Mouse (Mus musculus): ENCODE results near the gene Sdhaf4. TPM values are rescaled to one million over a fixed set of nuclear protein-coding genes. Genes with fewer than 3 reads are reported as not detected.

Gene Sdhaf4
- total and polyA plus RNA-seq, 3 experiments, result 20.9 to 79.6 (median 40.7) TPM

GRCm38 (mm10) chr1:23998120-23998810, 7.2 kb downstream of the Sdhaf4 start:
- Histone ChIP-seq H3K4me3 (replicated peaks in 1 of 3; ENCODE audit: low read depth in 2 of 3, low read length in 2 of 3, poor library complexity in 1 of 3) (no peak overlapping the region), H3K4me1 (ENCODE audit: control insufficient read depth in 1 of 2, insufficient read depth in 2 of 2) (peaks cover 0 to 8% of the 10 kb centered on the region in 2 experiments; a peak in 2 of 4 replicates), H3K9ac (ENCODE audit: insufficient read depth, low read depth) (no peak overlapping the region), H3K27ac (ENCODE audit: insufficient read depth, low read depth) (no peak overlapping the region), H3K27me3 (replicated peaks) (no peaks in the 10 kb centered on the region), H3K36me3 (replicated peaks in 1 of 2; ENCODE audit: control insufficient read depth in 1 of 2, insufficient read depth in 1 of 2, low read length in 1 of 2) (peaks cover 38 to 76% of the 10 kb centered on the region in 2 experiments), H3K9me3 (replicated peaks; ENCODE audit: low read length) (no peaks in the 10 kb centered on the region), H3K79me2 (replicated peaks; ENCODE audit: control insufficient read depth, extremely low read depth, insufficient read depth, poor library complexity, severe bottlenecking) (no peaks in the 10 kb centered on the region), H3K4me2 (ENCODE audit: insufficient read depth, low read depth, poor library complexity, severe bottlenecking) (no peak overlapping the region)
- DNase-seq (ENCODE audit: extremely low read depth), result no peak
- in situ Hi-C loops (cut with MboI; ENCODE audit: low pct_ligation_motif_present, low pct_unique_long_range_greater_than_20kb, low sequenced_read_pairs) (no loop called here), dilution Hi-C loops (cut with MboI; ENCODE audit: extremely low pct_ligation_motif_present, extremely low pct_unique_long_range_greater_than_20kb, low sequenced_read_pairs) (no loop called here)
- TF ChIP-seq HCFC1 (IDR thresholded peaks at IDR 0.05; ENCODE audit: low read depth, low read length) (no peak), E2F4 (IDR thresholded peaks at IDR 0.05; ENCODE audit: insufficient replicate concordance, low read depth, low read length) (no peak), NRF1 (IDR thresholded peaks at IDR 0.05; ENCODE audit: low read depth, low read length) (no peak), BHLHE40 (IDR thresholded peaks at IDR 0.05; ENCODE audit: low read depth, low read length) (no peak), POLR2AphosphoS2 (IDR thresholded peaks at IDR 0.05; ENCODE audit: low read depth, low read length) (no peak), ZMIZ1 (IDR thresholded peaks at IDR 0.05; ENCODE audit: low read depth, low read length) (no peak), CTCF (conservative IDR thresholded peaks at IDR 0.05 in 1 of 2, IDR thresholded peaks at IDR 0.05 in 1 of 2; ENCODE audit: low read depth in 2 of 2, low read length in 2 of 2) (no peak), MXI1 (IDR thresholded peaks at IDR 0.05; ENCODE audit: low read depth, low read length) (no peak), IRF4 (IDR thresholded peaks at IDR 0.05; ENCODE audit: low read depth, low read length) (no peak), MEF2A (IDR thresholded peaks at IDR 0.05; ENCODE audit: borderline replicate concordance, low read depth, low read length) (no peak), ZC3H11A (IDR thresholded peaks at IDR 0.05; ENCODE audit: low read depth, low read length) (no peak), JUN (IDR thresholded peaks at IDR 0.05; ENCODE audit: insufficient read depth, low read depth, low read length) (no peak), GABPA (IDR thresholded peaks at IDR 0.05; ENCODE audit: insufficient replicate concordance, low read depth, low read length) (no peak), SIN3A (IDR thresholded peaks at IDR 0.05; ENCODE audit: low read length) (no peak), MAX (IDR thresholded peaks at IDR 0.05; ENCODE audit: low read length) (no peak), POLR2A (IDR thresholded peaks at IDR 0.05; ENCODE audit: low read depth, low read length) (no peak), CHD1 (IDR thresholded peaks at IDR 0.05; ENCODE audit: low read depth, low read length) (no peak)

DNA sequence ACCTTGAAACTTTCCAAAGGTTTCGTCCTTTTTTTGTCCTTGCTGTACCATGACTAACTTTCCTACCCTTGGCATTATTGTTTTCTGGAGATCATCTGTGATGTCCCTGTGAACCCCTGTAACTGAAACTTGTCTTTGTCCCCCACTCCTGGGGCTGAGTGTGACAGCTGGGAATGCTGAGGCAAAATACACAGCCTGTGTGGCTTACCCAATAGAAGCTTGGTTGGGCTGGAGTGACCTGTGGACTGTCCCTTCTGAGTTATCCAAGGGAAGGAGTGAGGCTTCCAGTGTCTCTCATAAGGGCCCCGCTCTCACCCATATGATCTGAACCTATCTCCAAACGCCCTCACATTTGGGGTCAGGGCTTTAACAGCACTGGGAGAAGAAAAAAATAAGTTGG, 8.0 kb downstream of the Sdhaf4 start:
- Histone ChIP-seq H3K9ac (ENCODE audit: insufficient read depth, low read depth) (no peak overlapping the region), H3K9me3 (replicated peaks; ENCODE audit: low read length) (no peaks in the 10 kb centered on the region), H3K36me3 (replicated peaks in 1 of 2; ENCODE audit: control insufficient read depth in 1 of 2, insufficient read depth in 1 of 2, low read length in 1 of 2) (peaks cover 35 to 69% of the 10 kb centered on the region in 2 experiments), H3K4me1 (ENCODE audit: control insufficient read depth in 1 of 2, insufficient read depth in 2 of 2) (peaks cover 0 to 8% of the 10 kb centered on the region in 2 experiments; a peak in 2 of 4 replicates), H3K79me2 (replicated peaks; ENCODE audit: control insufficient read depth, extremely low read depth, insufficient read depth, poor library complexity, severe bottlenecking) (no peaks in the 10 kb centered on the region), H3K27ac (ENCODE audit: insufficient read depth, low read depth) (no peak overlapping the region), H3K27me3 (replicated peaks) (no peaks in the 10 kb centered on the region), H3K4me2 (ENCODE audit: insufficient read depth, low read depth, poor library complexity, severe bottlenecking) (no peak overlapping the region), H3K4me3 (replicated peaks in 1 of 3; ENCODE audit: low read depth in 2 of 3, low read length in 2 of 3, poor library complexity in 1 of 3) (no peak overlapping the region)
- dilution Hi-C loops (cut with MboI; ENCODE audit: extremely low pct_ligation_motif_present, extremely low pct_unique_long_range_greater_than_20kb, low sequenced_read_pairs) (no loop called here), in situ Hi-C loops (cut with MboI; ENCODE audit: low pct_ligation_motif_present, low pct_unique_long_range_greater_than_20kb, low sequenced_read_pairs) (no loop called here)
- TF ChIP-seq ZC3H11A (IDR thresholded peaks at IDR 0.05; ENCODE audit: low read depth, low read length) (no peak), MAZ (IDR thresholded peaks at IDR 0.05; ENCODE audit: low read depth, low read length) (no peak), ZMIZ1 (IDR thresholded peaks at IDR 0.05; ENCODE audit: low read depth, low read length) (no peak)
- no peak for DNase-seq (ENCODE audit: extremely low read depth)

Measured in CH12.LX (cell line).